Mouse (Mus musculus) adrenal gland, adult 8-10 months (tissue): ENCODE measurements around the gene Vmn1r11. TPM values are rescaled to one million over a fixed set of nuclear protein-coding genes. Genes with fewer than 3 reads are reported as not detected.

Experiments used
- DNase-seq: peaks from one replicate; pipeline ENCODE4 v3.0.0; 2022
- total RNA-seq, 4 experiments: library from RNA; stranded (reverse); gene quantifications; 2 replicates each; pipeline ENCODE4 v1.2.4; 2022

The Vmn1r11 gene
- not detected for total RNA-seq

DNA sequence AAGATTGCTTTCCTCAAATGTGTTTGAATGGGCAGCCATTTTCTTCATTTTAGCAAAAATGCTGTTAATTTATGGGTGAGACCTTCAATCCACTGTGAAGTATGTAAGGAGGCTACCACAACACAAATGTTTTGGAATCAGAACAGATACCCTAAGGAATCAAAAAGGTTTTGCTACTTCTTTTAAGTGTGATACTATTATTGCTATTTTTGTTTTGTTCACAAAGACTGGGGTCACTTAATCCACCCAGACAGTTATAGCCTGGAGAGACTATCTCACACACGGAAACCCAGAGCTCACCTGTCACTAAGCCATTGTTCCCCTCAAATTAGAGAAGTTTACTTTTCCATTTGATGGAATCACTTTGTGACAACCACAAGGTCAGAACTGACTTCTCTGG is at the start of gene Vmn1r11:
Vmn1r11 (plus strand) TSS at position 301 of the 400 bp plus-strand sequence.
- DNase-seq: no peak

DNA sequence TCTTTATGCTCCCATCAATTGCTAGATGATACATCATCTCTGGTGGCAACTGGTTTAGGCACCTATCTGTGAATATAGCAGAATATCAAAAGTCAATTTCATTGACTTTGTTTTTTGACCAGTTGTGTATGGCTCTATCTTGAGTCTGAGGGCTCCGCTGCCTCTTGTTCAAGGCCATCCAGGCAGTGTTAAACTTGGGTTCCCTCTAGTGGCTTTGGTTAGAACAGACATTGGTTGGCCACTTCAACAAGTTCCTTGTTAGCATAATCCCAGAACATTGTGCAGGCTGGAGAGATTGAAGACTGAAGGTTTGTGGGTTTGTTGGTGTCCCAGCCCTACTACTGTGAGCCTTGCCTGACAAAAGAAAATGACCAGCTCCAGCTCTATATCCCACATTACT is 26.9 kb upstream of the Vmn1r11 start:
- DNase-seq: no peak

- DNase-seq: no peak
These were observed 24.1 kb upstream of the Vmn1r11 start, which contains the start of gene Vmn1r10 for GRCm38 (mm10) chr6:57109154-57109553. Vmn1r10 (plus strand) TSS chr6:57109454.

GRCm38 (mm10) chr6:57156619-57157018 is 23.4 kb downstream of the Vmn1r11 start, which contains the start of gene Vmn1r12:
Vmn1r12 (plus strand) TSS chr6:57156919.
- DNase-seq: no peak

Other genes with a start within 250 kb of the Vmn1r11 start
- 10 to 100 TPM; 24.7 to 34.6 (median 29.4) TPM for gene Nt5c3, start 209.5 kb upstream of the Vmn1r11 start, total RNA-seq
- 1 to 10 TPM in 1 of 4 experiments, under 1 TPM in 3; 0.46 to 1.1 (median 0.52) TPM for gene Vmn1r4, start 209.4 kb upstream of the Vmn1r11 start, total RNA-seq
- not detected for gene Vmn1r5, start 163.2 kb upstream of the Vmn1r11 start, total RNA-seq
- gene Vmn1r6, start 136.2 kb upstream of the Vmn1r11 start, total RNA-seq: under 1 TPM in 1 of 4 experiments, not detected in 3; 0.03 TPM
- not detected for gene Vmn1r7, start 108.1 kb upstream of the Vmn1r11 start, total RNA-seq
- not detected for gene Vmn1r8, start 101.2 kb upstream of the Vmn1r11 start, total RNA-seq
- not detected for gene Vmn1r9, start 66.7 kb upstream of the Vmn1r11 start, total RNA-seq
- gene Vmn1r10, start 24.0 kb upstream of the Vmn1r11 start, total RNA-seq: not detected
- not detected for gene Vmn1r12, start 23.5 kb downstream of the Vmn1r11 start, total RNA-seq
- gene Vmn1r13, start 69.8 kb downstream of the Vmn1r11 start, total RNA-seq: not detected
- not detected for gene Vmn1r14, start 98.2 kb downstream of the Vmn1r11 start, total RNA-seq
- under 1 TPM in 1 of 4 experiments, not detected in 3; 0.14 TPM for gene Vmn1r15, start 124.5 kb downstream of the Vmn1r11 start, total RNA-seq
- not detected for gene Vmn1r16, start 196.0 kb downstream of the Vmn1r11 start, total RNA-seq
- gene Vmn1r17, start 230.3 kb downstream of the Vmn1r11 start, total RNA-seq: not detected